Mouse (Mus musculus) activated CD4-positive, CD25-positive, alpha-beta regulatory T cell, adult 4 months (primary cell): ENCODE results near the gene Serpine3. TPM values are rescaled to one million over a fixed set of nuclear protein-coding genes. Genes with fewer than 3 reads are reported as not detected.
"Not testable (repeated sequence)": the region's sequence is repeated elsewhere in the genome, so short reads cannot be mapped to it uniquely, and the experiment has no call there.

Experiments
- ATAC-seq: one replicate; pipeline ENCODE4 v1.8.0; 2017
- polyA plus RNA-seq, 2 experiments: library from polyadenylated mRNA; unstranded; fragments of 100-300 nt; shearing (Covaris generic); gene quantifications; one replicate each; pipeline ENCODE4 v1.2.1; 2017

The Serpine3 gene
- not detected for polyA plus RNA-seq

DNA sequence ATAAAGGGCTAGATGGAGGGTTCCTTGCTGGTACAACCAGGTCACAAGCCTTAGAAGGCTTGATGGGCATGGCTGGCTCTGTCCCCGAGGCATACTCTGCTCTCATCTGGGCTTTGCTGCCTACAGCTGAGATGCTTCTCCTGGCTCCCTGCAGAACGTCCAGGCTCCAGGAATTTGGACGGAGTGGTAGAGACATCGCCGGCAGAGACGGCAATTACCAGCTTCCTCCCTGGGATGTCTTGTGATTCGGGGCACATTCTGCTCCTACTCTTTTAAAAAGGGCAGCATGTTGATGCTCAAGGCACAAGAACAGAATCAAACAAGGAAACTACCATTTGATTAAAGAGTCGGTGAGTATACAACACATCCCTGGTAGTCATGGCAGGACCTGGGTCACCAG lies at the start of gene Serpine3:
Serpine3 (plus strand) TSS at position 301 of the 400 bp plus-strand sequence.
- no peak for ATAC-seq

DNA sequence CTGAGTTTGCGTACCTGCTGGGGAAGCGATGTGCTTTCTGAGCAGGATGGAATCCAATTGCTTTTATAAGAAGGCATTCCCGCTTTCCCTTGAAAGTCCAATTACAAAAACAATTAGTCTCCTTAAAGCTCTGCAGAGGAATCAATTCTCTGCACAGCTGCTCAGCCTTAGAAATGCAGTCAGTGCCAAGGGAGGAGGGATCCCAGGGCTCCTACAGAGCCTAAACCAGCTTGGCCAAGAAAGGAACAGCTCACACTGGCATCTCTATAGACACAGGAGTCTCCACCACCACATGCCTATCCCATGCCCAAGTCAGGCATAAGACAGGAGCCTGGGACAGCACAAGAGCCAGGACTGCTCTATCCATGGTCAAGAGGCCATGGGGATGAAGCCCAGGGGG lies 41.1 kb upstream of the Serpine3 start:
- no peak for ATAC-seq

DNA sequence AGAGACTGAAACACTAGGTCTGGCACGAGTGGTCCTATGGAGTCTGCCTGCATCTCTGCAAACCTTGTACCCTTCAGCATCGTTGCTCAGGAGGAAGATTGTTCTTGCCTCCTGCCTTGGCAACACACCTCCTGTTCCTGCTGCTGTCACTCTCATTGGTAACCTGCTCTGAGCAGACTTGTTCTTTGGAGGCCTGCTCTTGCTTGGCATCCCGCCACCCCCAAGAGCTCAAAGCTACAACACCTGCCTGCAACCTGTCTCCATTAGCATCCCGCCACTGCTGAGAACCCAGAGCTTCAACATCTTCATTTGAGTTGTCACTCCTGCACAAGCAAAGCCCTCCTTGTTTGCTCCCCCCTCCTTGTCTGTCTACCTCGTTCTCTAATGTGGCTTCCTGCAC lies 35.5 kb upstream of the Serpine3 start:
- ATAC-seq, result no peak

DNA sequence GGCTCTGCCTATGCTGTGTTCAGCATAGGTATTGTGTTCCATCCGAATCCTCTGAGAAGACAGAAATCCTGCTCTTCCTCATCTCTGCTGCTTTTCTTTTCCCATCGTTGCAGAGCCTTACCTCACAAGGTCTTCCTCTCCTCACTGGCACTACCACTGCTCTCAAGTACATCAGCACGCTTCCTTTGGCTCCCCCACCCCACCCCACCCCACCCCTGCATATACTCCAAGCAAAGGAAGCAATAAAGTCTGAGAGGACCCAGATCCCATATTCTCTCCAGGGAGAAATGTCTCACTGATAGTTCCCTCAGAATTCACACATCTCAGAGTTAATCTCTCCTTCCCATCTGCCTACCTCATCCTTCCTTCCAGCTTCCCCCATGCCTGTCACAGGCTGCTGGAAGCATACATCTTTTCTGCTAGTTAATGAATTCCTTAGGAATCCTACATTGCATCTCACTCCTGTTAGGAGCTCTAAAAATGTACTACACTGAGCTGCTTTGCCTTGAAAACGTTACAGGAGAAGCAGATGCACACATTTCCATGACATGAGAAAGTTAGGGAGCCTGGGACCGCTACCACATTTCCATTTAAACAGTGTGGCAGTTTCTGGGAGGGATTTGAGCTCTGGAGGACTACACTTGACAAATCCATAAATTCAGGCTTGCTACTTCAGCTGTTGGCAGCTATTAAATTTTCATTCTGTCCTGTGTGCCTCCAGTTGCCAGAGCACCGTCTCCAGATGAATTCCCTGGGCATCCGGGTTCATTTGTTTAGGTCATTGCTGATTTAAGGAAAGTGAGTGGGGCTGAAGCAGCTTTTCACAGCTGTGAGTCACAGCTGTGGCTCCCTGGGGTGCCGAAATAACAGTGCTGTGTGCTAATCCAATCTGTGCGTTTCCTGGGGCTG lies 25.8 kb upstream of the Serpine3 start:
- no peak for ATAC-seq

DNA sequence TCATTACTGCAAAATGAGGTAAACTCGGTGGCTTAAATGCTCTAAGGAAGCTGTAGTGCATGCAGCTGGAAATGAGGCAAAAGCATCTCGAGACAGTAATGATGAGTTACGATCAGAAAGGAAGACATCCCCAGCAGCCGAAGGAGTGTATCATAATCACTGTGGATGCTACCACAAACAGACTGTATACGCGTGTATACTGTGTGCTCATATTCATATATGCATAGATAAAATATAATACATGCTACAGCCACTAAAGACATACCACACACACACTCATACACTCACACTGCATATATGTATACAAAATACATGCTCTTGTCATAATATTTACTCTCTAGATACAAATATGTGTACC lies 25.1 kb upstream of the Serpine3 start:
- no peak for ATAC-seq

DNA sequence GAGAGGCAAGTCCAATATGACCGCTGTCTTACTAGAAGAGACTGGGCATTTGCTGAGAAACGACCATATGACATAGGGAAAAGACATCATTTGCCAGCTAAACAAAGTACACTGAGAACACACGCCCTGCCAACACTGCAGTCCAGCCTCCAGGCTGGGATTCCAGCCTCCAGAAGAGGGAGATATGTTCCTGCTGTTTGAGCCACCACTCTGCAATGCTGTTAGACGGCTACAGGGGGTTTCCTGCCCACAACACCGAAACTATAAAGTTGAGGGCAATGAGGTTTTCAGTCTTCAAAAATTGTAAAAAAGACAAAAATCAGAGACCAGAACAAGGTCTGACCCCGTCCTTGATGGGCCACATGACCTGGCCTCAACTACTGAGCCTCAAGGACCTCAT lies 24.4 kb upstream of the Serpine3 start:
- ATAC-seq, result no peak

DNA sequence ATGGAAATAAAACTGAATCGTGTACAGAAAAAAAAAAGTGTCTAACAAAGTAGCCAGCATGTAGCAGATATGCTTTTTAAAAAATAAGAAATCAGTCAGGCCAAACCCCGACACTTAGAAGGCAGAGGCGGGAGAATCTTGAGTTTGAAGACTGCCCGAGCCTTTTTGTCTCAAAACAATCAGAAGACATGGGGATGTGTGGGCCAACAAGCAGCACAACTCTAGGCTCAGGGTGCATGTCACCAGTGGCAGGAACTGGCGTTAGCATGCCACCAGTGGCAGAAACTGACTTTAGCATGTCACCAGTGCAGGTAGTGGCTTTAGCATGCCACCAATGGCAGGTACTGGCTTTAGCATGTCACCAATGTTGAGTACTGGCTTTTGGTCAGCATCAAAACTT lies 23.9 kb upstream of the Serpine3 start:
- no peak for ATAC-seq

DNA sequence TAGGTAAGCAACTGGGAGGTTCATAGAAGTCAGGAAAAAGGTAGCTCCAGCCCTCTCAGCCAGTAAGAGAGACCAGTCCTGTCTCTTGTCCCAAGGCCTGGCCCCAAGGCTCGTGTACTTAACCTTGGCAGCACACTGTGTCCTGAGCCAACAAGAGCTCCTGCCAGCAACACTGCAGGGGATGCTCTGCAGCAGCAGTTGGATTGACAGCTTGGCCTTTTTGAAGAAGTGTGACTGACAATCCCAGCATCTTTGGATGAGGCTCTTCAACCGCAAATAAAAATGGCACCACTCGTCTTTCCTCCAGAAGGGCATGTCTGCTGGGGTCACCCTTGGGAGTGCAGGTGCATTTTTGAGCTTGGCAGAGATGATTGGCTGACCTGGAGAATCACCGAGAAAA lies 23.1 kb upstream of the Serpine3 start:
- ATAC-seq, result no peak

DNA sequence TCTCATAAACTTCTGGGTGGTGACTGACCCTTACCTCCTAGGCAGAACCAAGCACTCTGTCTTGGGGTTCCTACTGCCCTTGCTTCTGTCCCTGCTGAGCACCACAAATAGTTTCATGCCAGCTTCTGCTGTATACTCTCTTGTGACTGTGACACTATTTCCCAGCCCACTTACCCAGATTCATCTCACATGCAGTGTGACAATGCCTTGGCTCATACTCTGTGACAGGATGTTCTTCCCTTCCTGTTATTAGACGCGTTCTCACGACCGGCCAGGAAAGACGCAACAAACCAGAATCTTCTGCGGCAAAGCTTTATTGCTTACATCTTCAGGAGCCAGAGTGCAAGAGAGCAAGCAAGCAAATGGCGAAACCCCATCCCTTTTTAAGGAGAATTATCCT lies 21.1 kb upstream of the Serpine3 start:
- not testable (repeated sequence) for ATAC-seq

DNA sequence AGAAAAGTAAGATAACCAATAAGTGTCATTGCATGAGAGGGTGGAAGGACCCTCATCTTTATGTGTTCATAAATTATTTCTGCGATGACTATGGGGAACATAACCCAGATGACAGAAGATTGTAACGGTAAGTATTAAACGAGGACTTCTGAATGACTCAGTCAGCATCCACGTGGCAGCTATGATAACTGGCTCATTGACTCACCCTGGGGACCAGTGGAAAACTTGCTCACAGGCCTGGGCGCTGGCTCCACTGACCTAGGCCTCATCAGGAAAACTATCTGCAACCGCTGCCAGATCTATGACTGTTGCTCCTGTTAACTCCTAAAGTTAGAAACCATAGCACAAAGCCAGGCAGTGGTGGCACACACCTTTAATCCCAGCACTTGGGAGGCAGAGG lies 15.1 kb upstream of the Serpine3 start:
- no peak for ATAC-seq

DNA sequence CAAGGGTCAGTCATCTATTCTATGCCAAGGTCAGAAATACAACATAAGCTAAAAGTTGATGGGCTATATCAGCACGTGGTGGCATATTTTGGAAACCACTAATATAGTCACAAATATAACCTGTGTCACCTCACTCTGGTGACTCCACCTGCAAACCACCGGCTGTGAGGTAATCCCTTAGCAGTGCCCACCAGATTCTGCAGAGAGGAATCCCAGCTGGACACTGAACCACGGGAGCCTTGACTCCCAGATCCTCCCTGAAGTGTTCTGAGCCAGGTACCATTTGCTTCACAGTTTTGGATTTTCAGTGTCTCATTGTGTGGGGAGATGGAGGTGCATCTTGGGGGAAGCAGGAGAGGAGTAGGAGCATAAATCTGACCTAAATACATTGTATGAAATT lies 13.1 kb upstream of the Serpine3 start:
- ATAC-seq, result no peak

DNA sequence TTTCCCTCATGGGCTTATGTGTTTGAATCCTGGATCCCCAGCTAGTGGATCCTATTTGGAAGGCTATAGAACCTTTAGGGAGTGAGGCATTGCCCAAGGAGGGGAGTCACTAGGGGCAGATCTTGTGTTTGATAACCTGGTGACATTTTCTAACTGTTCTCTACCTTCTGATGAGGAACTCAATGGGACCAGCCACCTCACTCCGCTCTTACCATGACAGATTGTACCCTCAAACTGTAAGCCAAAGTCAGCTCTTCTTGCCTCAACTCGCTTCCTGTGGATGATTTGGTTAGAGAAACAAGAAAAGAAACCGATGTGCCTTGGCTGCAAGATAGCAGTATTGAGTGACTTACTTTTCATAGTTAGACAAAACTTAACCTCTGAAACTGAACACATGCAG lies 11.7 kb upstream of the Serpine3 start:
- ATAC-seq, result no peak

DNA sequence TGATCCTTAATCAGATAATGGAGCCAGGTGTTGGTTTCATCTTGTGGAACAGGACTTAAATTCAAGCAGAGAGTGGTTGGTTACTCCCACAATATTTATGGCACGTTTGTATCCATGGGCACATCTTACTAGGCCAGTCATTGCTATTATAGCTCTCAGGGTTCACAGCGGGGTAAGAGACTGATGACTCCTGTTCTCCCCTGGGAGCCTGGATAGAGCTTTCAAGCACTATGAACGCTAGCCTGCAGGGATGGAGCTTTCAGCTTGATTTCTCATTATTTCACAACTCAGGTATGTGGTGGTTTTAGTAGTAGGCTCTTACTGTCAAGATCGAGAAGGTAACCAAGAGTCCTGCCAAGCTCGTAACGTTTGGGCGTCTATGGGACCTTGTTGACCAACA lies 7.5 kb upstream of the Serpine3 start:
- ATAC-seq, result no peak

DNA sequence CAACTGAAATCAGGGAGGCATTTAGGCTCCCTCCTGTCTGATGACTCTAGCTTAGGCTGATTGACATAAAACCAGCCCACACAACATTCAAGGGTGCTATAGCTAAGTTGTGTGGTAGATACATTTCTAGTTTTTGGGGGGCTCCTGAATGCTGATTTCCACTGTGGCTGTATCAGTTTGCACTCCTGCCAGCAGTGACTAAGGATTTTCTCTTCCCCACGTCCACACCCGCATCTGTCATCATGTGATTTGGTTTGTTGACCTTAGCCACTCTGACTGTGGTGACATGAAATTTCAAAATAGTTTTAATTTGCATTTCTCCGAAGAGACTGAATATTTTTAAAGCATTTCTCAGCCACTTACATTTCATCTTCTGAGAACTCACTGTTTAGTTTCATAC lies 6.0 kb upstream of the Serpine3 start:
- ATAC-seq, result no peak

DNA sequence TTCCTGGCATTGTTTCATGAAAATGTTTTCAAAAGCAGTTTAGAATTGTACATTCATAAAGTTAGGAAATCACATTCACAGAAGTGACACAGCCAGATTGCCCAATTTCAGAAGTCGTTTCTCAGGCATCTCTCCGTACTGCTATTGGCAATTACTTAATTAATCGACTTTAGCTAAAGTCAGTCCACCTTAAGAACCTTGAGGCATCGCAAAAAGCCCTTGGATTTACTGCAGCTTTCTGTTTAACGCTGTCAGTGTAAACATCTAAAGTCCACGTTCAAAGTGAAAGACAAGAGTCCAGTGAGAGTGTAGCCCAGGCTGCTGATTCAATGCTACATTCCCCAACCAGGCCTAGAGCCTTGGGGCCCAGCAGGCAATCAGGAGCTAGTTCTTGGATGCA lies 1.1 kb upstream of the Serpine3 start:
- ATAC-seq, result no peak

DNA sequence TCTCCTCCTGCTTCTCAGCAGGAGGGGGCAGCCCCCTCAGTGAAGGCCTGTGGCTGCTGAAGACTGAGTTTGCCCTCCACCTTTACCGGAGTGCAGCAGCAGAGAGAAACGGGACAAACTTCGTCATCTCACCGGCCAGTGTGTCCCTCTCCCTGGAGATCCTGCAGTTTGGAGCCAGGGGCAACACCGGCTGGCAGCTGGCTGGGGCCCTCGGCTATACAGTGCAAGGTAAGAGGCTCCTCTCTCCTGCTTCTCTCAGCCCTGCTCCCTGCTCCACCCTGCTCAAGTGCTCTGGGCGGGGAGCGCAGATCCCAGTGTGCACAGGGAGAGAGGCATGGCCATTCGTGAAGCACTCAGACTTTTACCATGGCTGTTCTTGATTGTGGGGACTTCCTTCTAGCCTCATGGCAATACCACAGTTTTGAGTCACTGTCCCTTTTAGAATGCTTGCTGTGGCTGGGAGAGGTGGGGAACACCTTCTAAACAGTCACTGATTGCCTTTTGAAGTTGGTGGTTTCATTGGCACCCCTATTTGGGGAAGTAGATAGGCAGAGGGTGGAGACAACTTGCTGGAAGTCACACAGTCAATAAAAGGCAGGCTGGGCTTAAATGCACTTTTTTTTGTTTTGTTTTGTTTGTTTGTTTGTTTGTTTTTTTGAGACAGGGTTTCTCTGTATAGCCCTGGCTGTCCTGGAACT lies 1.7 kb downstream of the Serpine3 start:
- no peak for ATAC-seq

DNA sequence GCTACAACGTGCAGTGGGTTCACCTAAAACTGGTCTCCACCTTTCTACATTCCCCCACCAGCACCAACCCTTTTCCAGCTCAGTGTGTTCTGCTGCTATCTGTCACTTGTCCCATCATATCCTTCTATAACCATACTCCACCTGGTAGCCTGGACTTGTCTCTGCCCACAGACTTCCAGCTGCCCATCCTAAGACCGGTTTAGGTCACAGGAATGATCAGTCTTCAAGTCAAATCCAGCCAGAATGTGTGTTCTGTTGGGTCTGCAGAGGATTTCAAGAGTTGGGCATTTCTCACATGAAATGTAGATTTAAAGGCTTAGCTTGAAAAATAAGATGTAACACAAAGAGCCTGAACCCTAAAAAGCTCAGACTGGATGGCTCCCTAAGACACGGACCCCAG lies 10.2 kb downstream of the Serpine3 start:
- ATAC-seq, result no peak

DNA sequence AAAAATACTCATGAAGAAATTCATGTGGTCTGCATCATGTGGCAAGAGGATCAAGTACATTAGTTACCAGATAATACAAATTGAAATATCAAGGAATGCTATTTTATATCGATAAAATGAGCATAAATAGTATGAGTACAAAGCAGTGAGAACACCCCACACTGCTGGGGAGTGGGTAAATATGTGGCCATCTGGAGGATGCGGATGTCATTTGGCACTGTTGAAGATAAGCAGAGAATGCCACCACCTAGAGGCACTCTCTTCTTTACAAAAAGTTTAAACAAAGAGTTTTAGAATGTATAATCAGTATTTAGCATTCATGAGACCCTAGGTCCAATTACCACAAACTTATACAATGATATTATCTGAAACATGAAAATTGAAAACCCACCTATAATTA lies 54.7 kb downstream of the Serpine3 start:
- ATAC-seq, result no peak

DNA sequence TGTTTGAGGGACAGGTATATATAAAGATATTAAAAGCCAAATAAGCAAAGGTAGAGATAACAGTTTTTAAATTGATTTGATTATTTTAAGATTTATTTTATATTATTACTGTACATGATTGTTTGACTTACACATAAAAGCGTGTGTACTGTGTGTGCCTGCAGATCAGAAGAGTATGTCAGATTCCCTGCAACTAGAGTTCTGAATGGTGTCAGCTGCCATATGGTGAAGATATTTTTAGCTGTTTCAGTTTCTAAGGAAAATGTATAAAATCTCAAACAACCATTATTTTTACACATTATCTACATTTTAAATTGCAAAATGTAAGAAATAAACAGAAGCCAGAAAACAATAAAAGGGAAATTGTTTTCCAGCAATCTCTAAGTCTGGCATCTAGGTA lies 58.2 kb downstream of the Serpine3 start:
- ATAC-seq, result no peak

DNA sequence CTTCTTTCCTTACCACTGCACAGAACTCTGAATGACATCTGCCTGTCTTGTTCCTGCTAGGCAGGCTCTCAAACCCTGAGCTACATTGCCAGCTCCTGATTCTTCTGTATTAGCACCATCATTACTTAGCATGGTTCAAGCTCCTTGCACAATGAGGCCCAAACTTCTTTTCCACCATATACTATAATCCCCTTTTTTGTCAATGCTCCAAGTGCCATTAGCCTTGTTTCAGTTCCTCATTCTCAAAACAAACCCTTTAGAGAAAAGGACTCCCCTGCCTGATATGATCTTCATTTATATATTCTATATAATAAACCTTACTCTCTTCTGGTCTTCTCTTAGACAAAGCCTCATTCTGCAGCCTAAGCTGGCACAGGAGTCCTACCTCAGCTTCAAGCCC lies 61.1 kb downstream of the Serpine3 start:
- no peak for ATAC-seq

DNA sequence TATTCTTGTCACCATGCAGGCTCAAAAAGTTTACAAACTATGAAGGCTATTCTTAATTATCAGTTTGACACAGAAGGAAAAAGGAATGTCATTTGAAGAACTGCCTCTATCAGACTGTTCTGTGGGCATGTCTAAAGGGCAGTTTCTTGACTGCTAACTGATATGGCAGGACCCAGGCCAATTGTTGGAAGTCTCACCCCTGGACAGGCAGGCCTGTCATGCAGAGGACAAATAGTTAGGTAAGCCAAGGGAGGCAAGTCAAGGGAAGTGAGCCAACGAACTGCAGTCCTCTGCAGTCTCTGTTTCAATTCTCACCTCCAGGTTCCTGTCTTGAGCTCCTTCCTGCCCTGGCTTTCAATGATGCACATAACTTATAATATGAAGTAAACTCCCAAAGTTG lies 68.4 kb downstream of the Serpine3 start:
- ATAC-seq, result no peak

DNA sequence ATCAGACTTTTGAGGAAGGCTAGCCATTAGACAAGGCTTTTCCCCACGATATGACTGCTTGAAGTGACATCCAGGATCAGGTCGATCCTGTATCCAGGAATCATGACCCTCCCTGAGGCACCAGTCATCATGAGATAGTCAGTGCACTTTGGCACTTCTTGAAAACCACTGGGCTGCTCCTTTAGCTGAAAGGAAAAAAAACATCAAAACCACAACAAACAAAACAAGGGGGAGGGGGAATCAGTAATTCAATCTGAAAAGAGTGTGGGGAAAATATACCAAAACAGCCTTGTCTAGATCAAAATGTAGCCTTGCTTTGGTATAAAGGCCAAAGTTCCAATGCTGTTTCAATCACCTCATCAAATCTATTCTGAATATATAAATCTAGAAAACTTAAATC lies 70.2 kb downstream of the Serpine3 start:
- peak; percentile 48 for ATAC-seq

DNA sequence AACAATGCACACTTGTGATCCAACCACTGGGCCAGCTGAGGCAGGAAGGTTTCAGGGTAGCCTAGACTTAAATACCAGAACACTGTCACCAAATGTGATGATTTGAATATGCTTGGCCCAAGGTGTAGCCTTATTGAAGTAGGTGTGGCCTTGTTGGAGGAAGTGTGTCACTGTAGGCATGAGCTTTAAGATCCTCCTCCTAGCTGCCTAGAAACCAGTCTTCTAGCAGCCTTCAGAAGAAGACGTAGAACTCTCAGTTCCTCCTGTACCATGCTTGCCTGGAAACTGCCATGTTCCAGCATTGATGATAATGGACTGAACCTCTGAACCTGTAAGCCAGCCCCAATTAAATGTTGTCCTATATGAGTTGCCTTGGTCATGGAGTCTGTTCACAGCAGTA lies 72.2 kb downstream of the Serpine3 start:
- ATAC-seq, result no peak
